Mouse (Mus musculus) spleen, postnatal 36 days (tissue): ENCODE measurements around the gene Lrrc46.

Source experiments
- DNase-seq, 2 experiments: peaks; one replicate each; pipeline ENCODE4 v3.0.0; 2022; ENCODE audit warnings: low spot score in 2 of 2, mixed read lengths in 1 of 2

The Lrrc46 gene

GRCm38 (mm10) chr11:97013121-97013670 is 28.0 kb downstream of the Lrrc46 start, which contains the start of gene Sp6:
Gene Sp6, plus strand, starts transcription at chr11:97013394.
- no peak for DNase-seq

- no peak for DNase-seq
Measured at GRCm38 (mm10) chr11:97009198-97009790, 31.9 kb downstream of the Lrrc46 start.

DNA sequence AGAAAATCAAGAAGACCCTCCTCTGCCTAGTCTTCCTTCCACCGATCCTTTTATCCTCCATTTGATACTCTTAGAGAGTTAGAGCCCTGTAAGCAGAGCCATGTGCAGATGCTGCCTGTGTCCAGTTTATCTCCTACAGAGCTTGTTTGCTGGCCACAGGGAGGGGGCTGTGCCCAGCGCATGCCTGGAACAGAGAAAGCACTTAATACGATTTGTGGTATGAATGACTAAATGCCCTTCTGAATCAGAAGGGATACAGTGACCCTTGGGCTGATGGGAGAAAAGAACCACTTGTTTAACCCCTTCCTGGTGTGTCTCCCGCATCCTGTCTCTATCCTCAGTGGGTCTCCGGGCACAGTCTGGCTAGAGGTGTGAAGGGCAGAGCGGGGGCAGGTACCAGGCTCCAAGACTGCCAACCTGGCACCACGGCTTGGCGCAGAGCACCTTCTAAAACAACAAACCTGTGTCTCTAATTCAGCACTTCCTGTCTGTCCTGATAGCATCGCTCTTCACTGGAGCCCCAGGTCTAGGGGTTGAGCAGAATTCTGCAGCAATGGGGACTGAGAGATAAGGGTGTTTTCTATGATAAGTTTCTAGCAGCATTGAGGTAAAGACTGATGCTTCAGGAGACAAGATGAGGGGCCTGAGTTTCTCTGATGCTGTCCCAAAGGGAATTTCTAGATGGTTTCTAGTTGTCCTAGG is 34.0 kb downstream of the Lrrc46 start:
- no peak for DNase-seq

DNA sequence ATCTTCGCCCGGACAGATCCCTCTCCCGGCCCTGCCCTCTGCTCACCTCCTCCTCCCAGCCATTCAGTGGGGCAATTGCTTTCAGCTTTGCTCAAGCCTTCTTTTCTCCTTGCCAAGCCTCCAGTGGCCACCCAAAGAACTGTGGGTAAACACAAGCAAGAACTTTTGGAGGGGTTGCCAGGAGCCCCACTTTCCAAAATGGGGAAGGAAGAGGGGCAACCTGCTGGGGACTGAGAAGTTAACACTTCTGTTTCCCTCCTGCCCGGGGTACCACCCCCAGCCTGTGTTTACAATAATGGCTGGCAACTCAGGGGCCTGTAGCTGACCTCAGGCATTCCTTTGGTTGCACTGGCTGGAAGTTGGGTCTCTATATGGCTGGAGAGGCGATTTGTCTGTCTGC is 38.0 kb downstream of the Lrrc46 start:
- no peak for DNase-seq

GRCm38 (mm10) chr11:96997380-96997956 is 43.7 kb downstream of the Lrrc46 start:
- no peak for DNase-seq

GRCm38 (mm10) chr11:96996773-96997379 is 44.3 kb downstream of the Lrrc46 start:
- DNase-seq, result no peak

GRCm38 (mm10) chr11:96995836-96996772 is 45.1 kb downstream of the Lrrc46 start:
- DNase-seq, result peak; percentile 72 to 73

- DNase-seq, result no peak
Measured at GRCm38 (mm10) chr11:96995031-96995430, 46.2 kb downstream of the Lrrc46 start.

GRCm38 (mm10) chr11:96992722-96993311 is 48.4 kb downstream of the Lrrc46 start:
- no peak for DNase-seq

- DNase-seq, result no peak
Measured at GRCm38 (mm10) chr11:96991501-96991900, 49.7 kb downstream of the Lrrc46 start.

- peak; percentile 73 to 79 for DNase-seq
Measured at GRCm38 (mm10) chr11:96987873-96988655, 53.1 kb downstream of the Lrrc46 start.

DNA sequence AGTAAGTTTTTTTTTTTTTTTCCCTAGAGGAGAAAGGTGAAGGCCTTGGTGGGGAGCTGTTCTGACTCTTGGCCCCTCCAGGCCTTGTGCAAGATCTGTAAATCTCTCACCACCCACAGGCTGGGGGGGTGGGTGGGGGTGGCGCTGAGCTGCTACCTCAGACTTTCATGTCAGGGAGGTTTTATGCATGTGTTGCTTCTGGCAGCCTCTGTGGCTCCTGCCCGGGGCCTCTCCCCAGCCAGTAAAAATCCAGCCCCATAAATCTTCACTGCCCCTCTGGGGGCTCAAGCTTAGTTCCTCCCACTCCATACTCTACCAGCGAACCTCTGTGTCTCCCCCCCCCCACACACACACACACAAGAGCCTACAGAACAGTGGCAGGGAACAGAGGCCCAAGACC is 54.7 kb downstream of the Lrrc46 start:
- DNase-seq, result no peak

DNA sequence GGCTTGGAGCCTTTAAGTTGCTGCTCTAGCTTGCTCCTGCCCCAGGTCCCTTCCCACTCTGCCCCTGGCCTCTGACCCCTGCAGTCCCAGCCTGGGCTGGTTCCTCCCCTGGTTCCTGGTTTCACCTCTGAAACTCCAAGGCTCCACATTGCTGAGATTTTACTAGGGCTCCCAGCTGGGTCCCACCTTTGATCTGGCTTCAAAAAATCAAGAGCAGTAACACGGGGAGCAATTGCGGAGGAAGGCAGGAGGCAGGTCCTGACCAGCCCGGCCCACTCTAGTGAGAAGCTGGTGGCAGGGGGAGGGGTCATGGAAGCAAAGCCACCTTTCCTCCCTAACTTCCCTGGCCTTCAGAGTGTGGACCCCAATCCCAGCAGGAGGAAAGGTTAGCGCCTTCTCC is 56.3 kb downstream of the Lrrc46 start:
- DNase-seq, result no peak
